Mouse (Mus musculus) hindbrain, embryonic 14.5 days (tissue): Measurements from ENCODE around the gene Gm17535. TPM values are rescaled to one million over a fixed set of nuclear protein-coding genes. Genes with fewer than 3 reads are reported as not detected.
"Not testable (repeated sequence)": the region's sequence is repeated elsewhere in the genome, so short reads cannot be mapped to it uniquely, and the experiment has no call there.

Experiments used
- ATAC-seq: fragments of 200-750 bp; cut with Nextera tagmentation; 2 replicates; pipeline ENCODE4 v1.8.0; 2017; ENCODE audit warnings: moderate number of reproducible peaks, mild to moderate bottlenecking, moderate TSS enrichment, moderate library complexity; ENCODE audit not compliant: low FRiP score
- DNase-seq: peaks from one replicate; pipeline ENCODE4 v3.0.0-alpha.2; 2015; ENCODE audit warnings: low spot score
- H3K27ac ChIP-seq: fragments of 300-500 bp; sonication (generic); 2 replicates; pipeline ENCODE4 v1.5.1; 2014; ENCODE audit warnings: mild to moderate bottlenecking, moderate library complexity
- H3K27me3 ChIP-seq: fragments of 300-500 bp; sonication (generic); 2 replicates; pipeline ENCODE4 v1.6.1; 2014; ENCODE audit warnings: mild to moderate bottlenecking, low read length, mixed read lengths; ENCODE audit not compliant: control insufficient read depth, insufficient read depth
- H3K36me3 ChIP-seq: fragments of 300-500 bp; sonication (generic); replicated peaks from 2 replicates; pipeline ENCODE4 v1.6.1; 2014; ENCODE audit not compliant: control insufficient read depth, insufficient read depth
- H3K4me1 ChIP-seq: fragments of 300-500 bp; sonication (generic); replicated peaks from 2 replicates; pipeline ENCODE4 v1.6.1; 2014; ENCODE audit warnings: antibody characterized with exemption, low read length, mixed read lengths; ENCODE audit not compliant: control insufficient read depth, insufficient read depth
- H3K4me2 ChIP-seq: fragments of 300-500 bp; sonication (generic); replicated peaks from 2 replicates; pipeline ENCODE4 v1.6.1; 2014; ENCODE audit warnings: mild to moderate bottlenecking, moderate library complexity
- H3K4me3 ChIP-seq: fragments of 300-500 bp; sonication (generic); replicated peaks from 2 replicates; pipeline ENCODE4 v1.5.1; 2014; ENCODE audit warnings: mild to moderate bottlenecking, low read length
- H3K9ac ChIP-seq: fragments of 300-500 bp; sonication (generic); 2 replicates; pipeline ENCODE4 v1.6.1; 2014
- H3K9me3 ChIP-seq: fragments of 300-500 bp; sonication (generic); 2 replicates; pipeline ENCODE4 v1.6.1; 2016; ENCODE audit warnings: low read length; ENCODE audit not compliant: control insufficient read depth
- WGBS: fragments of 180-500 bp; shearing (Covaris S2); extraction: QIAGEN DNeasy Blood & Tissue Kit; methylation state at CpG from one replicate; pipeline ENCODE4 v1.1.7; 2014; 5-methylcytosine and 5-hydroxymethylcytosine counted together
- microRNA-seq: library from miRNA; unstranded; fragments of <30 nt; microRNA quantifications from one replicate; pipeline ENCODE4, GENCODE M21; 2016
- polyA plus RNA-seq: library from polyadenylated mRNA; unstranded; fragments of >200 nt; fragmentation: Nextera tagmentation; extraction: Ambion mirVana; gene quantifications from 2 replicates; pipeline ENCODE4 v1.2.1, GENCODE M21; 2014

Gene Gm17535
- polyA plus RNA-seq, 1 experiment from 2014 or later: not detected

- not testable (repeated sequence) for H3K27me3 ChIP-seq, H3K4me2 ChIP-seq, H3K4me1 ChIP-seq, H3K4me3 ChIP-seq, DNase-seq, ATAC-seq, H3K9ac ChIP-seq, H3K9me3 ChIP-seq, H3K36me3 ChIP-seq, H3K27ac ChIP-seq
- WGBS: 70% methylated on average over 6 of the region's 8 CpGs
These were observed 2.2 kb downstream of the Gm17535 start, which contains the start of gene Gm10715 for GRCm38 (mm10) chr9:3036577-3036976. Gm10715 (plus strand) TSS chr9:3036877.

- not testable (repeated sequence) for H3K36me3 ChIP-seq, H3K9me3 ChIP-seq, H3K27ac ChIP-seq, H3K27me3 ChIP-seq, DNase-seq, H3K9ac ChIP-seq, H3K4me2 ChIP-seq, H3K4me3 ChIP-seq, H3K4me1 ChIP-seq, ATAC-seq
- WGBS: 70% methylated on average over 4 of the region's 4 CpGs
These were observed 3.8 kb downstream of the Gm17535 start for GRCm38 (mm10) chr9:3038161-3038560.

Small RNA genes lying within 50 kb of the gene (microRNA-seq; reads per million reads assigned to microRNA genes)
- not detected for gene Mir101c

Other genes starting within 250 kb of the Gm17535 start
- gene Gm10722, start 33.7 kb upstream of the Gm17535 start, polyA plus RNA-seq: not detected in 2 replicates
- gene Gm11168, start 31.3 kb upstream of the Gm17535 start, polyA plus RNA-seq: not detected in 2 replicates
- not detected in 2 replicates for gene Gm10721, start 21.5 kb upstream of the Gm17535 start, polyA plus RNA-seq
- gene Gm10720, start 18.9 kb upstream of the Gm17535 start, polyA plus RNA-seq: not detected in 2 replicates
- gene Gm10719, start 17.2 kb upstream of the Gm17535 start, polyA plus RNA-seq: 0.47 TPM in 1 of 2 replicates, not detected in the other
- gene Gm10718, start 11.1 kb upstream of the Gm17535 start, polyA plus RNA-seq: 0.86 TPM in 1 of 2 replicates, not detected in the other
- gene Gm10717, start 9.2 kb upstream of the Gm17535 start, polyA plus RNA-seq: 1.0 TPM in 1 of 2 replicates, not detected in the other
- not detected in 2 replicates for gene Gm10715, start 2.3 kb downstream of the Gm17535 start, polyA plus RNA-seq